Mouse (Mus musculus): Measurements from ENCODE around the gene Stk31.
A peak's percentile ranks its signal among the peaks of the same experiment; 100 is the strongest.
"Not testable (repeated sequence)": the region's sequence is repeated elsewhere in the genome, so short reads cannot be mapped to it uniquely, and the experiment has no call there.

Gene Stk31

DNA sequence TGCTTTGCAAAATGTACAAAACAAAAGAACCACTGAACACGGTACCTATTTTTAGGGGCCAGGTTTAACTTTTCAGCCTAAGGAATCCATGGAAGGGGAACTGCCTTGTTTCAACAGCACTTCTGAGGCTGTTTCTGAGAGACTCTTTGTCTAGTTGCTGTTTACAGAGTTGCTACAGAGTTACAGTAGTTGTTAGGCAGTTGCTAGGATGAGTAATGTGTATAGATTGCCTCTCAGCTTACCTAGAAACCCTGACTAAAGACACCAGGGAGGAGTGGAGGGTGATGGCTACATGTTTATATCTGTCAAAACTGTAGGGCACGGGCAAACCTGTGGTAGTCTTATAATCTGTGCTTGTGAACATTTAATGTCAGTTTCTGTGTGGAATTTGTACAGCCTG, 21.5 kb upstream of the Stk31 start:
- Histone ChIP-seq H3K36me3 (ENCODE audit: insufficient read depth, low read length) (no peaks in the 10 kb centered on the region), H3K9me3 (ENCODE audit: low read length) (no peaks in the 10 kb centered on the region), H3K4me1 (replicated peaks; ENCODE audit: low read depth, low read length) (peaks cover 10% of the 10 kb centered on the region), H3K4me3 (replicated peaks; ENCODE audit: low read length) (no peak overlapping the region), H3K27me3 (ENCODE audit: insufficient read depth, low read length) (peaks cover 8% of the 10 kb centered on the region; the same call in 1 of the 2 replicates)
- TF ChIP-seq NANOG (IDR thresholded peaks at IDR 0.05; ENCODE audit: borderline replicate concordance, low read length) (no peak), CTCF (conservative IDR thresholded peaks at IDR 0.05; ENCODE audit: low read length) (no peak), POU5F1 (IDR thresholded peaks at IDR 0.05; ENCODE audit: borderline replicate concordance, low read length) (no peak)

GRCm38 (mm10) chr6:49378328-49378727, 17.1 kb upstream of the Stk31 start:
- no peak overlapping the region for H3K4me3 ChIP-seq (replicated peaks; ENCODE audit: low read length)
- 0 out of 2 replicates have a peak, but pooled peaks cover 6% of the 10 kb centered on the region for H3K36me3 ChIP-seq (ENCODE audit: insufficient read depth, low read length)
- no peaks in the 10 kb centered on the region for H3K9me3 ChIP-seq (ENCODE audit: low read length)
- TF ChIP-seq CTCF (conservative IDR thresholded peaks at IDR 0.05; ENCODE audit: low read length) (no peak), NANOG (IDR thresholded peaks at IDR 0.05; ENCODE audit: borderline replicate concordance, low read length) (no peak), POU5F1 (IDR thresholded peaks at IDR 0.05; ENCODE audit: borderline replicate concordance, low read length) (no peak)
- H3K27me3 ChIP-seq (ENCODE audit: insufficient read depth, low read length) = no peaks in the 10 kb centered on the region
- peaks cover 4% of the 10 kb centered on the region; the same call in 1 of the 2 replicates for H3K4me1 ChIP-seq (replicated peaks; ENCODE audit: low read depth, low read length)

DNA sequence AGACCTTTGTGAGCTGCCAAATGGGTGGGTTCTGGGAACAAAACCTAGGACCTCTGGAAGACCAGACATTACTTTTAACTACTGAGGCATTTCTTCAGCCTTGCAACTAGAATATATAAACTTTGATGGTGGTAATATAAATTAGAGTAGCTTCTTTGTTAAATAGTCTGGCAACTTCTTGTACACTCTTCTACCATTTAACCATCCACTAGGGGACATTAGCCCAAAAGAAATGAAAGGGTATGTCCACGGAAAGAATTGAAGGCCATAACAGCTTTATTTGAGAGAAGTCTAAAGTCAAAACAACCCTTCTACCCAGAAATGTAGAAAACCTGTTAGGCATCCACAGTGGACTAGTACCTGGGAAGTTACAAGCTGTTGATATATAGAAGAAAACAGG, 1.1 kb upstream of the Stk31 start:
- no peaks in the 10 kb centered on the region for H3K36me3 ChIP-seq (ENCODE audit: insufficient read depth, low read length)
- H3K27me3 ChIP-seq (ENCODE audit: insufficient read depth, low read length) = peaks cover 2% of the 10 kb centered on the region; the same call in 1 of the 2 replicates
- no peaks in the 10 kb centered on the region for H3K9me3 ChIP-seq (ENCODE audit: low read length)
- no peak for TF ChIP-seq POU5F1 (IDR thresholded peaks at IDR 0.05; ENCODE audit: borderline replicate concordance, low read length)
- no peak for TF ChIP-seq NANOG (IDR thresholded peaks at IDR 0.05; ENCODE audit: borderline replicate concordance, low read length)
- no peak for TF ChIP-seq CTCF (conservative IDR thresholded peaks at IDR 0.05; ENCODE audit: low read length)
- peaks cover 6% of the 10 kb centered on the region for H3K4me1 ChIP-seq (replicated peaks; ENCODE audit: low read depth, low read length)
- no peak overlapping the region for H3K4me3 ChIP-seq (replicated peaks; ENCODE audit: low read length)

DNA sequence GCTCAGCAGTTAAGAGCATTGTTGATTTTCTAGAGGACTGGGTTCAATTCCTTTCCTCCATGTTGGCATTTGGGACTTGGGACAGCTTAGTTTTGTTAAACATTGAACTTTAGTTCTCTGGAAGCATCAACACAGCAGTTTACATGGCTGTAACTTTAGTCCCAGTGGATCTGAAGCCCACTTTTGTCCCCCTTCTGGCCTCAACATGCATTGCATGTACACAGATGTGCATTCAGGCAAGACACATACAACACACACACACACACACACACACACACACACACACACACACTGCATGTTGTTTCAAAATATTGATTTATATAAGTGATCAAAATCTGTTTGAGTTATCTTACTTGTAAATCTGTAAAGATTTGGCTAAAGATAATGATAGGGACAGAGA, 2.1 kb downstream of the Stk31 start:
- peaks cover 2% of the 10 kb centered on the region; the same call in 1 of the 2 replicates for H3K27me3 ChIP-seq (ENCODE audit: insufficient read depth, low read length)
- no peaks in the 10 kb centered on the region for H3K36me3 ChIP-seq (ENCODE audit: insufficient read depth, low read length)
- no peak for TF ChIP-seq NANOG (IDR thresholded peaks at IDR 0.05; ENCODE audit: borderline replicate concordance, low read length)
- TF ChIP-seq CTCF (conservative IDR thresholded peaks at IDR 0.05; ENCODE audit: low read length) = peak; percentile 35
- TF ChIP-seq POU5F1 (IDR thresholded peaks at IDR 0.05; ENCODE audit: borderline replicate concordance, low read length) = no peak
- no peaks in the 10 kb centered on the region for H3K9me3 ChIP-seq (ENCODE audit: low read length)
- H3K4me3 ChIP-seq (replicated peaks; ENCODE audit: low read length) = no peak overlapping the region
- peaks cover 6% of the 10 kb centered on the region for H3K4me1 ChIP-seq (replicated peaks; ENCODE audit: low read depth, low read length)

DNA sequence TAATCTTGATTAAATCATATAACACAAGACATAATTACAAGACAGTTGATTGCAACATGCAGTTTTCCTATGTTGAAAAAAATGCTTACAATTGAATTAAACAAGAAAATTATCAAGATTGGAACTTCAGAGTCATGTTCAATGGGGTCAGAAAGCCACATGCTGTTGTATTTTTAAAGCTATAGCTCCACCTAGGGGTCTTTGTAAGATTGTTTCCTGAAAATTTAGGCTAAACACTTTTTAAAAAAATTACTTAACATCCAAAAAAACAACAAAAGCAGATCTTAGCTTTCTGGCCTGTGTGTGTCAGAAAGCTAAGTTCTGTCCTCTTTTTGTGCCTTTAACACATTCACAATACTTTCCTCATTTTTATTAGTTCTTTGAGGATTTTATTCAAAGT, 3.0 kb downstream of the Stk31 start:
- TF ChIP-seq CTCF (conservative IDR thresholded peaks at IDR 0.05; ENCODE audit: low read length) (no peak; the same call in 1 of the 2 replicates), NANOG (IDR thresholded peaks at IDR 0.05; ENCODE audit: borderline replicate concordance, low read length) (no peak), POU5F1 (IDR thresholded peaks at IDR 0.05; ENCODE audit: borderline replicate concordance, low read length) (no peak)
- Histone ChIP-seq H3K9me3 (ENCODE audit: low read length) (no peaks in the 10 kb centered on the region), H3K4me1 (replicated peaks; ENCODE audit: low read depth, low read length) (peaks cover 6% of the 10 kb centered on the region), H3K4me3 (replicated peaks; ENCODE audit: low read length) (no peak overlapping the region), H3K27me3 (ENCODE audit: insufficient read depth, low read length) (peaks cover 2% of the 10 kb centered on the region; the same call in 1 of the 2 replicates), H3K36me3 (ENCODE audit: insufficient read depth, low read length) (no peaks in the 10 kb centered on the region)

GRCm38 (mm10) chr6:49410830-49411229, 15.4 kb downstream of the Stk31 start:
- no peak for TF ChIP-seq NANOG (IDR thresholded peaks at IDR 0.05; ENCODE audit: borderline replicate concordance, low read length)
- TF ChIP-seq CTCF (conservative IDR thresholded peaks at IDR 0.05; ENCODE audit: low read length) = no peak
- TF ChIP-seq POU5F1 (IDR thresholded peaks at IDR 0.05; ENCODE audit: borderline replicate concordance, low read length) = no peak
- H3K9me3 ChIP-seq (ENCODE audit: low read length) = peaks cover 12% of the 10 kb centered on the region

GRCm38 (mm10) chr6:49412967-49413366, 17.6 kb downstream of the Stk31 start:
- peak; percentile 79 for TF ChIP-seq NANOG (IDR thresholded peaks at IDR 0.05; ENCODE audit: borderline replicate concordance, low read length)
- not testable (repeated sequence) for H3K27me3 ChIP-seq (ENCODE audit: insufficient read depth, low read length)

More at GRCm38 (mm10) chr6:49410830-49411229, 15.4 kb downstream of the Stk31 start:
- peaks cover 31% of the 10 kb centered on the region for H3K4me1 ChIP-seq (replicated peaks; ENCODE audit: low read depth, low read length)
- peaks cover 6% of the 10 kb centered on the region; the same call in 1 of the 2 replicates for H3K36me3 ChIP-seq (ENCODE audit: insufficient read depth, low read length)
- no peak overlapping the region for H3K4me3 ChIP-seq (replicated peaks; ENCODE audit: low read length)
- H3K27me3 ChIP-seq (ENCODE audit: insufficient read depth, low read length) = no peaks in the 10 kb centered on the region

GRCm38 (mm10) chr6:49415971-49416370, 20.6 kb downstream of the Stk31 start:
- Histone ChIP-seq H3K4me3 (replicated peaks; ENCODE audit: low read length) (no peak overlapping the region), H3K4me1 (replicated peaks; ENCODE audit: low read depth, low read length) (peaks cover 23% of the 10 kb centered on the region), H3K27me3 (ENCODE audit: insufficient read depth, low read length) (no peaks in the 10 kb centered on the region), H3K36me3 (ENCODE audit: insufficient read depth, low read length) (peaks cover 17% of the 10 kb centered on the region), H3K9me3 (ENCODE audit: low read length) (peaks cover 49% of the 10 kb centered on the region)
- TF ChIP-seq NANOG (IDR thresholded peaks at IDR 0.05; ENCODE audit: borderline replicate concordance, low read length) (no peak), CTCF (conservative IDR thresholded peaks at IDR 0.05; ENCODE audit: low read length) (no peak), POU5F1 (IDR thresholded peaks at IDR 0.05; ENCODE audit: borderline replicate concordance, low read length) (no peak)

More at GRCm38 (mm10) chr6:49412967-49413366, 17.6 kb downstream of the Stk31 start:
- not testable (repeated sequence) for H3K4me3 ChIP-seq (replicated peaks; ENCODE audit: low read length)
- peaks cover 34% of the 10 kb centered on the region for H3K9me3 ChIP-seq (ENCODE audit: low read length)
- H3K4me1 ChIP-seq (replicated peaks; ENCODE audit: low read depth, low read length) = peaks cover 31% of the 10 kb centered on the region
- peaks cover 11% of the 10 kb centered on the region for H3K36me3 ChIP-seq (ENCODE audit: insufficient read depth, low read length)

DNA sequence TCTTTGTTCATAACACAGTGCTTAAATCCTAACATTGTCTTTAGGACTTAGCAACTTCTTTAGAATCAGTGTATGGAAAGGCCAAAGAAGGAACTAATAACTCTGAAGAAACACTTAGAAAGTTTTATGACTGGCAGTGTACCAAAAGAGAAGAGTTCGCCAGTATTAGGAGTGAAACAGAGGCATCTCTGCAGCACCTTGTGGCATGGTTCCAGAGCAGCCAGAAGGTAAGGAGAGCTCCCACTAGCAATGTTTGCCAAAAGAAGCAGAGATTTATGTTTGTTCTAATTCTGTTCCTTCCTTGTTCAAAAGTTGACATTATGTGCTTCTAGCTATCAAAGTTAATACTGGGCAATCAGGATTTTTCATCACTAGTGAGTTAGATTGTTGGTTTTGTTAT, 41.9 kb downstream of the Stk31 start:
- H3K4me3 ChIP-seq (replicated peaks; ENCODE audit: low read length) = no peak overlapping the region
- H3K36me3 ChIP-seq (ENCODE audit: insufficient read depth, low read length) = no peaks in the 10 kb centered on the region
- H3K9me3 ChIP-seq (ENCODE audit: low read length) = no peaks in the 10 kb centered on the region
- TF ChIP-seq NANOG (IDR thresholded peaks at IDR 0.05; ENCODE audit: borderline replicate concordance, low read length) = no peak
- TF ChIP-seq CTCF (conservative IDR thresholded peaks at IDR 0.05; ENCODE audit: low read length) = no peak
- TF ChIP-seq POU5F1 (IDR thresholded peaks at IDR 0.05; ENCODE audit: borderline replicate concordance, low read length) = no peak
- no peaks in the 10 kb centered on the region for H3K27me3 ChIP-seq (ENCODE audit: insufficient read depth, low read length)
- no peaks in the 10 kb centered on the region for H3K4me1 ChIP-seq (replicated peaks; ENCODE audit: low read depth, low read length)
